Mouse (Mus musculus): ENCODE data around the gene Gtdc1.

GRCm38 (mm10) chr2:44957329-44957797, 29.9 kb upstream of the Gtdc1 start:
- no peak for TF ChIP-seq POLR2A (IDR thresholded peaks at IDR 0.05; ENCODE audit: insufficient read length, low read depth)
- no peak for TF ChIP-seq SRF (IDR thresholded peaks at IDR 0.05; ENCODE audit: control insufficient read depth, insufficient read length, low read depth)
- TF ChIP-seq E2F4 (IDR thresholded peaks at IDR 0.05; ENCODE audit: insufficient read depth), result no peak
- TF ChIP-seq POLR2AphosphoS2 (IDR thresholded peaks at IDR 0.05; ENCODE audit: insufficient read length, low read depth), result no peak
- no peak for TF ChIP-seq MYOD1 (IDR thresholded peaks at IDR 0.05; ENCODE audit: control insufficient read depth in 1 of 3, insufficient read length in 2 of 3, low read depth in 2 of 3)
- TF ChIP-seq MYOG (IDR thresholded peaks at IDR 0.05; ENCODE audit: control insufficient read depth in 1 of 3, insufficient read depth in 1 of 3, insufficient read length in 2 of 3, low read depth in 2 of 3), result no peak
